Mouse (Mus musculus) midbrain, embryonic 12.5 days (tissue): ENCODE data around the gene Mindy3. TPM values are rescaled to one million over a fixed set of nuclear protein-coding genes. Genes with fewer than 3 reads are reported as not detected.

Source experiments
- polyA plus RNA-seq: library from polyadenylated mRNA; unstranded; fragments of >200 nt; fragmentation: Nextera tagmentation; extraction: Ambion mirVana; gene quantifications from 2 replicates; pipeline ENCODE4 v1.2.1, GENCODE M21; 2016

The Mindy3 gene
- polyA plus RNA-seq, 1 experiment from 2014 or later: 37.7 TPM

Other genes with a start within 250 kb of the Mindy3 start
- gene Itga8, start 117.5 kb downstream of the Mindy3 start, polyA plus RNA-seq: 2.8 TPM in 2 replicates